Mouse (Mus musculus): ENCODE results near the gene Fbxl18. TPM values are rescaled to one million over a fixed set of nuclear protein-coding genes. Genes with fewer than 3 reads are reported as not detected.

Gene Fbxl18
- polyA plus RNA-seq, 1 experiment from 2014 or later: 16.5 TPM

DNA sequence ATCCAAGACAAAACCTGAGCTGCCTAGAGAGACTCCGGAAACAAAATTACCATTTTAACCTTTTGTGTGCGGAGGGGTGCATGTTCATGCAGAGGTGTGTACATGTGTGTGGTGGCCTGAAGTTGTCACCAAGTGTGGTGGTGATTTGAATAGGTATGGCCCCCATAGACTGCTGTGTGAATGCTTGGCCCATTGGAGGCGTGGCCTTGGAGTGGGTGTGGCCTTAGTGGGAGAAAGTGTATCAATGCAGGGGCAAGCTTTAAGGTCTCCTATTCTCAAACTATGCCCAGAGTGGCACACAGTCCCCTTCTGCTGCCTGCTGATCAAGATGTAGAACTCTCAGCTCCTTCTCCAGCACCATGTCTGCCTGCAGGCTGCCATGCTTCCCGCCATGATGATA lies 69.1 kb downstream of the Fbxl18 start:
- no peak overlapping the region for H3K4me2 ChIP-seq (replicated peaks)
- H3K4me1 ChIP-seq: peaks cover 34% of the 10 kb centered on the region
- no peaks in the 10 kb centered on the region for H3K36me3 ChIP-seq
- no peak for ATAC-seq (ENCODE audit: insufficient number of reproducible peaks, insufficient read depth, low FRiP score, low TSS enrichment)
- H3K27ac ChIP-seq: peak overlapping the region; percentile 100; the same call in 1 of the 2 replicates
- no peak overlapping the region for H3K9ac ChIP-seq
- H3K9me3 ChIP-seq: no peaks in the 10 kb centered on the region
- 72% methylated on average over 4 of the region's 4 CpGs for WGBS
- no peak overlapping the region for H3K4me3 ChIP-seq
- no peaks in the 10 kb centered on the region for H3K27me3 ChIP-seq

DNA sequence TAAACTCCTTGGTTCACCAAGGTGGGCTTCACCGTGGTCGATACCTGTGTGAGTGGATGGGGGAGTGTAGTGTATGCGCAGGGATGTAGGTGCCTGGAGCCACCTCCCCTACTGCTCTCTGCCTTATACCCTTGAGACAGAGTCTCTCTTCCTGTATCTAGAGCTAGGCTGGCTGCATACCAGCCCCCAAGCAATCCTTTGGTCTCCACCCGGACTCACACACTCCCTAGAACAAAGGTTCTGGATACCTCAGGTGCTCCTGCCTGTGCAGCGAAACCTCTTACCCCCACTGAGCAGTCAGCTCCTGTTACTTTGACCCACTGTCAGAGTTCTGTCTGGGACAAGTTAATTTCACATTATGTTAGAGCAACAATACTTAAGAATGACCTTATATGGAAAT lies 69.6 kb downstream of the Fbxl18 start:
- no peaks in the 10 kb centered on the region for H3K27me3 ChIP-seq
- H3K9ac ChIP-seq: no peak overlapping the region
- H3K4me2 ChIP-seq (replicated peaks): no peak overlapping the region
- ATAC-seq (ENCODE audit: insufficient number of reproducible peaks, insufficient read depth, low FRiP score, low TSS enrichment): no peak
- no peaks in the 10 kb centered on the region for H3K9me3 ChIP-seq
- peaks cover 34% of the 10 kb centered on the region for H3K4me1 ChIP-seq
- H3K27ac ChIP-seq: peak overlapping the region; percentile 100
- no peak overlapping the region for H3K4me3 ChIP-seq
- WGBS: 58% methylated on average over 5 of the region's 5 CpGs
- no peaks in the 10 kb centered on the region for H3K36me3 ChIP-seq

DNA sequence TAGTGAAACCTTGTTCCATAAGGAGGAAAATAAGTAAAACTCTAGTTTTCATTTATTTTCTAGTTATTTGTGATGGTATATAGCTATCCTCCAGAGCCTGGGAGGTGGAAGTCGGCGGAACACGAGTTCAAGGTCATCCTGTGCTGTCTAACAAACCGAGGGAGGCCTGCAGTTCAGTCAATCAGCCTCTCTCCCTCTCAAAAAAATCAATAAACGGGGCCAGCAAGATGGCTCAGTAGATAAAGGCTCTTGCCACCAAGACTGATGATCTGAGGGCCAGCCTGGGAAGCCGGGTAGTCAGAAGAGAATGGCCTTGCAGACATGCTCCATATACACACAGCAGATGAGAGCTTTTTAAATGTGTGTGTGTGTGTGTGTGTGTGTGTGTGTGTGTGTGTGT lies 71.1 kb downstream of the Fbxl18 start:
- Histone ChIP-seq H3K4me2 (replicated peaks) (peak overlapping the region; percentile 87), H3K27ac (peak overlapping the region; percentile 100), H3K36me3 (no peaks in the 10 kb centered on the region), H3K4me1 (peaks cover 34% of the 10 kb centered on the region), H3K9me3 (no peaks in the 10 kb centered on the region), H3K9ac (peak overlapping the region; percentile 100), H3K27me3 (no peaks in the 10 kb centered on the region), H3K4me3 (peak overlapping the region; percentile 97)
- 21% methylated on average over 6 of the region's 6 CpGs for WGBS
- ATAC-seq (ENCODE audit: insufficient number of reproducible peaks, insufficient read depth, low FRiP score, low TSS enrichment): no peak

DNA sequence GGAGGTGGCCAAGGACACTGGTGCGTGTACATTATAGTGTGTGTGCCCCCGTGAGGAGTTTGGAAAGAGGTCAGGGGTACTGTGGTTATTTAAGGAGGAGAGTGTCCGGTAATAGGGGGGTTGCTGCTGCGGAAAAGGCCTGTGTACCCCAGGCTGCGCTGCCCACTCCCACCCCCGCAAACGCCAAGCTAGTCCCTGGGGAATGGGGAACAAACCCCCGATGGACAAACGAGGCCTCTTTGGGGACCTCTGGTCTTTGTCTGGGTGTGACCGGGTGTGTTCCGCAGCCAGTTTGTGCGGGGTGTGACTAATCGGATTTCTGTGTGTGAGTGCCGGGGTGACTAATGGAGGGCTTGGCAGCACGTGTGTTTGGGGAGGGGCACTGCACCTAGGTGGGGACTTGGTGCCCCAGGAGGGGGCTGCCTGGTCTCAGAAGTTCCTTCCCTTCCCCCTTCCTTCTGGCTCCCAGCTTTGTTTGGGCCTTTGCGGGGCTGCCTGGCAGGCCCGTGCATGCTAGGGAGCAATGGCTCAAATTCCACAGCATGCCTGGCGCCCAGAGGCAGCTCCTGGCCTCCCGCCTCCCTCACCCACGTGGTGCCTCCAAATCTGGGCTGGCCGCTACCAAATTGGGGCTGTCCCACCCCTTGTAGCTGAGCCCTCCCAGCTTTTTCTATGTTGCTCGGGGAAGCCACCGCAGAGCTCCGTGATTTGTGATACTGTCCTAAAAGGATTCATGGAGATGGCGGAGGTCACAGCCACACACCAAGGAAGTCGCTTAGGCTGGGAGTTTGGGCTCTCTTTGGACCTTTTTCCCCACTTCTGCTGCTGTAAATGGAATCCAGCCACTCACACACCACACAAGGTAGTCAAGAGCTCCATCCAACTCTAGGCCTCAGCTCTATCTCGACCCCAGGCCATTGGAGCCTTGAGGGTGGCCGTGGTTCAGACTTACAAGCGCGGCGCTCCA lies 71.8 kb downstream of the Fbxl18 start:
- peak overlapping the region; percentile 97 for H3K4me3 ChIP-seq
- H3K27me3 ChIP-seq: no peaks in the 10 kb centered on the region
- H3K9ac ChIP-seq: peak overlapping the region; percentile 100
- no peaks in the 10 kb centered on the region for H3K36me3 ChIP-seq
- H3K27ac ChIP-seq: peak overlapping the region; percentile 100
- 4% methylated on average over 31 of the region's 31 CpGs for WGBS
- ATAC-seq (ENCODE audit: insufficient number of reproducible peaks, insufficient read depth, low FRiP score, low TSS enrichment): peak; percentile 66
- H3K4me2 ChIP-seq (replicated peaks): peak overlapping the region; percentile 87
- peaks cover 34% of the 10 kb centered on the region for H3K4me1 ChIP-seq
- no peaks in the 10 kb centered on the region for H3K9me3 ChIP-seq

DNA sequence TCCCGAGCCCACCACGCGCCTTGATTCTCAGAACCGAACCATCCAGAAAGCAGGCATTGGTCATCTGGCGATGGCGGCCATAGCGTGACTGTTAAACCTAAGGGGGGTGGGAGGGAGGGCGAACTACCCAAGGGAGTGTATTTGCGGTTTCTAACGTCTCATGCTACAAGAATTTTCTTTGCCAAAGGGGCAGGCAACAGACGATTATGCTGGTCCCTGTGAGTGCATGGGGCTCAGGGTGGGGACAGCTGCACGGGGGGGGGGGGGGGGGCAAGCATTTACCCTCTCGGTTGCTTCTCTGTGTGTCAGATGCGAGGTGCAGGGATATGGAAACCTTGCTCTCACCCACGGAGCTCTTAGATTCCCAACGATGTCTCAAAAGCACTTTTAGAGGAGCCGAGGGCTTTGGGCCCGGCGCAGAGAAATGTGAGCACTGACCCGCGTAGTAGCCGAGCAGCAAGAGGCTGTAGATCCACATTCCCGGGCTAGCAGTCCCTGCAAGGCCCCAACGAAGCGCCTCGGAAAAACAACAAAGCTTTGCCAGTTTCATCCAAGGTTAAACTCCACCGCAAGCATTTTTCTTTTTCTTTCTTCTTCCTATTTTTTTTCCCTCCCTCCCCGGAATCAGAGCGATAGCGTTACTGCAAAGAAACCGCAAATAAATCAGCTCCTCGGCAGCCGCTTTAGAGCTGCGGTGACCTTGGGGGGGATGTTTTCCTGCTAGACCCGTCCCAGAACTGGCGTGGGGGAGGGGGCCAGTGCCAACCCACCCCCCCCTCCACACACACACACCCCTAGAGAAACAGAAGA lies 72.7 kb downstream of the Fbxl18 start:
- Histone ChIP-seq H3K27ac (peak overlapping the region; percentile 100), H3K4me1 (peaks cover 34% of the 10 kb centered on the region), H3K9me3 (no peaks in the 10 kb centered on the region), H3K4me2 (replicated peaks) (peak overlapping the region; percentile 87), H3K9ac (peak overlapping the region; percentile 100), H3K4me3 (peak overlapping the region; percentile 97), H3K36me3 (no peaks in the 10 kb centered on the region), H3K27me3 (no peaks in the 10 kb centered on the region)
- ATAC-seq (ENCODE audit: insufficient number of reproducible peaks, insufficient read depth, low FRiP score, low TSS enrichment): no peak
- WGBS: under 1% methylated on average over 36 of the region's 36 CpGs

DNA sequence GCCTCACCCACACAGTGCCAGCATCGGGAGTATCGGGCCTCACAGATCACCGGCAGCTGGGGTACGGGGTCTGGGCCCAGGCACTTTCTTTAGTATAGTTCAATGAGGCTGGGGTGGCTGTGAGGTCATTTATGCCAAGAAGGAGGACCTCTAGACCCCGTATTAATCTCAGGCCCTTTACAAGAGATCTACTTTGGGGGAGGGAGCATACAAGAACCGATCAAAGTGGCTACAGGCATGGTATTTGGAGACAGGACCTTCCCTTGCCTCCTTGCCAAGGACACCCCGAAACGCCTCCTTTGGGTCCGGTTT lies 73.3 kb downstream of the Fbxl18 start:
- Histone ChIP-seq H3K9ac (peak overlapping the region; percentile 100), H3K36me3 (no peaks in the 10 kb centered on the region), H3K4me3 (peak overlapping the region; percentile 97), H3K27ac (peak overlapping the region; percentile 100), H3K4me1 (peaks cover 34% of the 10 kb centered on the region), H3K9me3 (no peaks in the 10 kb centered on the region), H3K27me3 (no peaks in the 10 kb centered on the region), H3K4me2 (replicated peaks) (peak overlapping the region; percentile 87)
- no peak for ATAC-seq (ENCODE audit: insufficient number of reproducible peaks, insufficient read depth, low FRiP score, low TSS enrichment)
- under 1% methylated on average over 9 of the region's 9 CpGs for WGBS

DNA sequence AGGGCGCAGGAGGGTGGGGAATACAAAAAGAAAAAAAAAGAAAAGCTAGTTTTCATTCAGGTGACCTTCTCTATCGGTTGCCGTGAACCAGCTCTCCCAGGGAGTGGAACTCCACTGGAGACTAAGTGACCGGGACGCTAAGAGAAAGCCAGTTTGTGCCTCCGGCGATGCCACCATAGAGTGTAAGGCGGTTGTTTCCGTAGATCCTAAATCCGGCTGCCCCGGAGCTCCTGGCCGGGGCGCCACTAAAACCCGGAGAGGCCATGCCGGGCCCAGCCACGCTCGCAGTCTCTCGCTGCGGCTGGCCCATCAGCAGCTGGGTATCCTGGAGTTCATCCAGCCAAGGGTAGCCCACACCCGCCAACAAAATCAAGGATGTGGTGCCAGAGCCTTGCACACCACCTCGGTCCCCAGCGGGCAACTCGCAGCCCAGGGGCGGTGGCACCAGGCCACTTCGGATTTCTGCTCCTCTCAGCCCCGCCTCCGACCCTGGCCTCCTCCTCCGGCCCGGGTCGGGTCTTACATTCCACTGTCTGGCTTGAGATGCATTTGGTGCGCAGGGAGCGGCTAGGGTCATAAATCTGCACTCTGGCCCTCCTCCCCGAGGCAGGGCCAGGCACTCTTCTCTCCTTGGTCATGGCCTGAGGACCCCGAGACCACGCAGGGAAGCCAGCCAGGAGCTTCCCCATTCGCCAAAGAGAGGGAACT lies 73.8 kb downstream of the Fbxl18 start:
- peak overlapping the region; percentile 97 for H3K4me3 ChIP-seq
- H3K9me3 ChIP-seq: no peaks in the 10 kb centered on the region
- no peaks in the 10 kb centered on the region for H3K36me3 ChIP-seq
- H3K27me3 ChIP-seq: no peaks in the 10 kb centered on the region
- 0% methylated on average over 36 of the region's 36 CpGs for WGBS
- peak overlapping the region; percentile 87 for H3K4me2 ChIP-seq (replicated peaks)
- ATAC-seq (ENCODE audit: insufficient number of reproducible peaks, insufficient read depth, low FRiP score, low TSS enrichment): no peak
- peak overlapping the region; percentile 100 for H3K9ac ChIP-seq
- peak overlapping the region; percentile 100 for H3K27ac ChIP-seq
- H3K4me1 ChIP-seq: peaks cover 34% of the 10 kb centered on the region

DNA sequence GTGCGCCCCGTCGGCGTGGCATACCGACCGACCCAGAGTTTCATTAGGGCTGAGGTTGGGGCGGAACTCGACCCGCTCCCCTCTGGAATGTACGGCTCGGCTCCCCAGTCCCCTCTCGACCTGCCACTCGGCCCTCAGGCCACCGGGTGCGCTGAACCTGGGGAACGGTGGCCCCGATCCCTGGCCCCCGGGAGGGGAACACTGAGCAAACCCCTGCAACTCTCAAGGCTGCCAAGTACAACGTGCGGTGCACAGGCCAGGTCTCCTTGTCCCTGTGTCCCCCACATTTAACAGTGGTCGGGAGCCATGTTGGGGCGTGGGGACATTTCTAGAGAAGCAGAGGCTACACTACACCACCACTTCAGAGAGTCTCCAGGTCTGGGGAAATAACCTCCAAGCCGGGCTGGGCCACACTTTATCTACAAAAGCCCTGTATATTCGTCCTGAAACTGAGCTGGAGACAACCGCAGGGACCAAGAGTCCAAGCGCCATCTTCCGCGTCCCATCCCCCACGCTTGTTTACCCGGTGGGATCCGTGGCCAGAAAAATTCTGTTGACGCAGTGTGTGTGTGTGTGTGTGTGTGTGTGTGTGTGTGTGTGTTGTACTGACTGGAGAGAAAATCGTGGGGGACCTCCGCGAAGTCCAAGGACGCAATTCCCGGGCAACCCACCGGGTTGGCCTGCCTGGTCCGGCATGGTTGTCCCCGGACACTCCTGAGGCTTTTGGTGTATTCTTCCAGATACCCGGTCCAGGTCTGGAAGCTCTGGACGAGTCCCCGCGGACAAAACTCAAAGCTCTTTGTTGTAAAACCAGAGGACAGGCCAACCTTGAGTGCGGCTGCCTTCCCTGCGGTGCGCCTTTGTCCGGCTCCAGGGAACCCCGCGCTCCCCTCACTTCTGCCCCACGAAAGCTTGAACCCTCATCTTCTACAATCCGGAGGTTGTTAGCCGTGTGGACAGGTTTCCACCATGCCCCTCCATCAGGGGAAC lies 74.7 kb downstream of the Fbxl18 start:
- no peaks in the 10 kb centered on the region for H3K36me3 ChIP-seq
- peak overlapping the region; percentile 87 for H3K4me2 ChIP-seq (replicated peaks)
- no peak for ATAC-seq (ENCODE audit: insufficient number of reproducible peaks, insufficient read depth, low FRiP score, low TSS enrichment)
- H3K4me1 ChIP-seq: peaks cover 27% of the 10 kb centered on the region
- peak overlapping the region; percentile 100 for H3K27ac ChIP-seq
- H3K9ac ChIP-seq: peak overlapping the region; percentile 100
- peak overlapping the region; percentile 97 for H3K4me3 ChIP-seq
- H3K9me3 ChIP-seq: no peaks in the 10 kb centered on the region
- WGBS: under 1% methylated on average over 53 of the region's 53 CpGs
- H3K27me3 ChIP-seq: no peaks in the 10 kb centered on the region

DNA sequence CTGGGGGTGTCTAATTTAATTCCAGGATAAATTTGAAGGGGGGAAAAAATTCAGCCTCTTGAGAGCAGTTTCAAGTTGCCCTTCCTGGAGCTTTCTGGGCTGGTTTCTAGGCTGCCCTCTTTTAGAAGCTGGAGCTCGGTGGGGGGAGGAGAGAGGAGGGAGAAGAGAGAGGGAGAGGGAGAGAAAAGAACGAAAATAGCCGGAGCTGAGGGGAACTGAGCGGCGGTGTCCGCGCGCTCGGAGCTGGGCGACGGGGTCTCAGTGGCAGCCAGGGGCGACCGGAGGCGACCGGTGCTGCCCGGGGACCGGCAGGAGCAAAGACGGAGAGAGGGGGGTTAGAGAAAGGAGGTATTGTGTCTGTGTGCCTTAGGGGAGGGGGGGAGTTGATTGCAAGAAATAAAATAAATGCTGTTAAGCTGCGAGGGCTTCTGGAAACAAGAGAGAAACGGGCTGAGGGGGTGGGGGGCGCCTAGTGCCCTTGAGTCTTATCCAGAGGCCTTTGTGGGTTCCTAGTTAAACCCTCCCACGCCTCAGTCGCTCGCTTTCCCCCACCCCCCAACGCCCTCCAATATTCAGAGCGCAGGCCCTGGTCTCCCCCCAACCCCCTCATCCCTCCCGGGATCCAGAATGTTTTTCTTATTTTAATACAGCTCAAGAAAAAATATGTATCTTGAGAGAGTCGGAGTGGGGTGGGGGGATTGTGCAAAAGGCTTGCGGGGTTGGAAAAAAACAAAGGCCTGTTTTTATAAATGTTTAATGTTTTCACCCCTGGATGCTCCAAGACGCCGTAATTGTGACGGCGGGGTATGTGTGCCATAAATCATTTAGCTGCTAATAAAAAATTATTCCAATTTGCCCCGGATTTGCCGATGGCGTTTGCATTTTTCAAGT lies 75.6 kb downstream of the Fbxl18 start:
- Histone ChIP-seq H3K9me3 (no peaks in the 10 kb centered on the region), H3K9ac (peak overlapping the region; percentile 100), H3K4me1 (peaks cover 18% of the 10 kb centered on the region), H3K27me3 (no peaks in the 10 kb centered on the region), H3K4me2 (replicated peaks) (peak overlapping the region; percentile 87), H3K36me3 (0 out of 2 replicates have a peak, but pooled peaks cover 4% of the 10 kb centered on the region), H3K4me3 (peak overlapping the region; percentile 97), H3K27ac (peak overlapping the region; percentile 100)
- no peak for ATAC-seq (ENCODE audit: insufficient number of reproducible peaks, insufficient read depth, low FRiP score, low TSS enrichment)
- under 1% methylated on average over 36 of the region's 36 CpGs for WGBS
